Mouse (Mus musculus): ENCODE results near the gene Farp1.
"Not testable (repeated sequence)": the region's sequence is repeated elsewhere in the genome, so short reads cannot be mapped to it uniquely, and the experiment has no call there.

Farp1 gene

DNA sequence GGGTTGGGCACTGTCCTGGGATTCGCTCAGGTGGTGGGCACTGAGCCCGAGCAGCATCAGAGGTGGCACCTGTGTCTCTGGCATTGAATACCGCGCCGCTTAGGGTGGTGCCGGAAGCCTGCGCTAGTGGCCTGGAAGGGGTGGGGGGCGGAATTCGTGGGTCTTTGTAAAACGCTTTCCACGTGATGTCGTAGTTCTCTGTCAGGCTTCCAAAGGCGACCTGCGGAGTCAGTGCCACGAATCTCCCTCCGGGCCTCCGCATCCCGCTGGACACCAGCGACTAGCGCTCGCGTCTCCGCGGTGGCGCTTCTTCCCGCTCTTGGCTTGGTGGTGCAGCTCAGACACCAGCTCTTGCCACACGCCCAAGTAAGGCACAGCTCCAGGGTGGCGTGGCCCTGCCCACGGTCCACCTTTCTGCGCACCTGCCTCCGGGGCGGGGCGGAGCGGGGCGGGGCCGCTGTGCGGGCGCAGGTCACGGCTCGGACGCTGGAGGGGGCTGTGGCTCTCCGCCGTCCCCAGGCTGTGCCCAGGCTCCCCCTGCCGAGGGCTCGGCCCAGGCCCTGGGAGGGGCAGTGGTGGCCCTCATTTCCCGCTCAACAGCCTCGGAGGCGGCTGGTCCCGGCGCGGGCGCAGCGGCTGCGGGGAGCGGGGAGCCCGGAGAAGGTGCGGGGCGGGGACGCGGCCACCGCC is at the start of gene Farp1:
Gene Farp1 (plus strand): TSS at position 228 of the 690 bp plus-strand sequence.
- DNase-seq (ENCODE audit: low spot score): peak; percentile 88

DNA sequence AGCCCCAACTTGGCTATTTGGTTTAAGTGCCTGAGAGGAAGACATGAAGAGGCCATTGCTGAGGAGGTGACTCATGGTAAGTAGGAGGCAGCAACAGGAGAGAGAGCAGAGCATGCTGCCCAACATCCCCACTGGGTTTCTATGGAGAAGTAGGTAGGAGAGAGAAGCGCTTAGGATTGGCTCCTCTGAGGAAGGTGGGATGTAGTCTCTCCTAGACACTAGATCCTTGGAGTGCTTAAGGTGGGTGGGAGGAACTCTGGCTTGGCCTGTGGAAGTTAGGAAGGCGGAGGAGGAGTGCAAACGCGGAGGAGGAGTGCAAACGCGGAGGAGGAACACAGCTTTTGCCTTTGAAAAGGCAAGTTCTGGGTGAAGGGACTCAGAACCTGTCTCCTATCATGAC is 45.9 kb upstream of the Farp1 start:
- DNase-seq (ENCODE audit: low spot score): no peak

DNA sequence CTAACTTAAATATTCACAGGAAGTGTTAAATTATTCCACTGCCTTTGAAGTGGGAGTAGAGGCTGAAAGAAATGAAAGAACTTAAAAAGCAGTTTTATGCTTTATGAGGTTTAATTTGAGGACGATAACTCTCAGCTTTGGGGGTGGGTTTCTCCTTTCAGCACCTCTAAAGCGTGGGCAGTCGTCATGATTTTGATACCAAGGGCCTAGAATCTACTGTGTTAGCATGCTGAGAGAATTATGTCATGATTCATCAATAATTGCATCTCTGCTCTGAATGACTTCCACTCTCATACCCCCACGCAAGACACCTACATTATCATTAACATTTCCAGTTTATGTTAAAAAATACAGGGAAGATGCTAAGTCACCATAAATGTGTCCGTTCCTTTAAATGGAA is 37.3 kb upstream of the Farp1 start:
- no peak for DNase-seq (ENCODE audit: low spot score)

DNA sequence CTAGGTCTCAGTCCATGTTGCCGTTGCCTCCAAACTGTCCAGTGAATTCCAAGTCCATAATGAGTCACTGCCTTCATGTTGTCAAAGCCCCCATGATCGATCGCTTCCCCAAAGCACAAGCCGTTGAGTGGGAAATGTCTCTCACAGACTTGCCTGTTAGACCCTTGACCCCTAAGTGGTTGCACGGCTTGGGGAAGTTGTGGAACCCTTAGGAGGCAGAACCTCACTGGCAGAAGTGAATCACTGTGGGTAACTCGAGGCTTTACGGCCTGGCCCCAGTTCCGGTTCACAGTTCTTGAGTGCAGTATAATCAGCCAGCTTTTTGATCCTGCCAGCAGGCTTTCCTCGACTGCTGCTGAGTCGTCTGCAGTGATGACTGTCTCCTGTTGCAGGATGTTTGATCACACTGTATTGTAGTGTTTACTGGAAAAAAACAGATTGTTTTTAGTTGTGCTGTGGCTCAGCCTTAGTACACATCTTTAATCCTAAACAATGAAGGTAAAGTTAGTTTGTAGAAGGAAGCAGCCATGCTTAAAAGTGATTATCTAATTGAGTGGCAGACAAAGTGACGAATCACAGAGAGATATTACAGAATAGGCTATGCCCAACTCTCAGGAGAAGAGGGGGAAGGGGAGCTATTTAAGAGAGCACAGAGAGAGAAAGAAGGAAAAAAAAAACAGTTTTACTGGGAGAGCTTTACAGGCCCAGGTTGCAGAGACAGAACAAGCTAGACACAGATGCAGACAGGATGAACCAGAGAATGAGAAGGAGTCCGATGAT is 34.2 kb upstream of the Farp1 start:
- DNase-seq (ENCODE audit: low spot score): peak; percentile 54

DNA sequence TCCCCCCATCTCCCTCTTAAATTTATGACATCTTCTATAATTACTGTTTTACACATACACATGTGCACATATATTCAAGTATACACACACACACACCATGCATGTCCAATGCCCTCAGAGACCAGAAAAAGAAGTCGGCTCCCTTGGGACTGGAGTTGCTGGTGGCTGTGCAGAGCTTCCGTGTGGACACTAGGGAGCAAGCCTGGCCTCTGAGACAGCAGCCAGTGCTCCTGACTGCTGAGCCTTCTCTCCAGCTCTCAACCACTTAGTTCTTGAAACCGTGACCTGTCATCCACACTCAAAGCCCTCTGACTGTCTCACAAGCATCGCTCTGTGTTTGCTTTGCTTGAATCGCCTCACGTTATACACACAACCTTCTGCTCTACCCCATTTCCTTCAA is 29.4 kb upstream of the Farp1 start:
- no peak for DNase-seq (ENCODE audit: low spot score)

DNA sequence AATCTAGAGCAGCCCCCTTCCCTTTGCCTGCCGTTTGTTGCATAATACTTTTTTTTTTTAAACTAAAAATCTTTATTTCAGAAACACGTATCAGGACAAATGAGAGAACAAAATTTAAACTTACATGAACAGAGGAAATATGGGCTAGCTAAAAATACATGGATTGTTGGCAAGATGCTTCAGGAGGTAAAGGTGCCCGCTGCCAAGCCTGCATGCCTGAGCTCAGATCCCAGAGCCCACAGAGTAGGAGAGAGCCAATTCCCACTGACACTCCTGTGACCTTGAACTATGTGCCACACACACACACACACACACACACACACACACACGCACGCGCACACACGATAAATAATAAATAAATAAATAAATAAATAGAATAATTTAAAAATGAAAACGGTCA is 29.0 kb upstream of the Farp1 start:
- DNase-seq (ENCODE audit: low spot score): no peak

DNA sequence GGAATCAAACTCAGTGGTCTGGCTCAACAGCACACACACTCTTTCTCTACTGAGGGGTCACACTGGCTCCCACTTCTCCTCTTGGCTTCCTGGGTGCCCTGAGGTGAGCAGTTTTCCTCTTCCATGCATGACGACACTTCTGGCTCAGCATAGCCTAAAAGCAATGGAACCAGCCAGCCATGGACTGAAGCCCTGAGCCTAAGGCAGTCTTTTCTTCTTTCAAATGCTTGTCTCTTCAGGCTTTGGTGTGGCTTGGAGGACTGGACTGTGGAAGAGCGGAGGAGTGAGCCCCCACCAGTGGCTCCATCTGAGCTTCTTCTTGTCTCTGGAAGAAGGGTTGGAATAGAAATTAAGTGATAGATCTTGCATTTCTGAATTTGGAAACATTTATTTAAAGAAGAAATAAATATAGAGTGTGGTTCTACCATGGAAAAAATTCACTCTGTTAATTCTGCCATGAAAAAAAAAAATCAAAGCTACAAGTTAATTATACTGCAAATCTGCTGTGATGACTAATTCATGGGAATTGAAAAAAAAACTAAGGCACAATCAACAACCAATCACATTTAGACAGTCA is 19.8 kb upstream of the Farp1 start:
- no peak for DNase-seq (ENCODE audit: low spot score)

DNA sequence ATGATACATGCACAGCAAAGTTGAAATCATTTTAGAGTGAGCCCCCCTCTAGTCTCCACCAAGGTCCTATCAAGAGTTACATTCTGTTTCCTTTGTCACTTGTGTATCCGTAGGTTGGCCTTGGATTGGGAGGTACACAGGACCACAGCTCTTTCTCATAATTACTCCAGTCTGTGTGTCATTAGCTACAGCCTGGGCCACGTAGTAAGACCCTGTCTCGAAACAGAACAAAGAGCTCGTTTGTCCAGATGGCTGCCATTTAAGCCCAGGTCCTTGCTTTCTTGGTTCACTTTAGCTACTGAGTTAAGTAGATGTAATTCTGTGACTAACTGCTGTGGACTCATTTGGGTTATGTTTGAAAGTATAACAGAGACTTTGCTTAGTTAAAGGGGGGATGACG is 12.6 kb upstream of the Farp1 start:
- DNase-seq (ENCODE audit: low spot score): no peak

DNA sequence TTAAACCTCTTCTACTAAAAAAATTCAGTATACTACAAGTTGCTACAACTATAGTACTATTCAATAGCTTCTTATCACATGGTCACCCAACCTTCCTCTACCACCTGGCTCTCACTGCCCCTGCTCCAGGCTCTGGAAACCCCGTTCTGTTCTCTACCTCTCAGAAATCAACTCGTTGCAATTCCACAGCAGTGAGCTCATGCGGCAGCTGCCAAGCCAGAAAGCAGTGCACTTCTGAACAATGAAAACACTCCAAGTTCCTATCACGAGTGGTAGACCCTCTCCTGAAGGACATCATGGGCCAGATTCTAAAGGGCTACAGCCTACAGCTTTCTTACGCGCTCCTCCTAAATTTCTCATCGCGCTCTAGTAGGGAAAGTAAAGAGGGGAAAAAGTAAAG is 9.6 kb upstream of the Farp1 start:
- no peak for DNase-seq (ENCODE audit: low spot score)

DNA sequence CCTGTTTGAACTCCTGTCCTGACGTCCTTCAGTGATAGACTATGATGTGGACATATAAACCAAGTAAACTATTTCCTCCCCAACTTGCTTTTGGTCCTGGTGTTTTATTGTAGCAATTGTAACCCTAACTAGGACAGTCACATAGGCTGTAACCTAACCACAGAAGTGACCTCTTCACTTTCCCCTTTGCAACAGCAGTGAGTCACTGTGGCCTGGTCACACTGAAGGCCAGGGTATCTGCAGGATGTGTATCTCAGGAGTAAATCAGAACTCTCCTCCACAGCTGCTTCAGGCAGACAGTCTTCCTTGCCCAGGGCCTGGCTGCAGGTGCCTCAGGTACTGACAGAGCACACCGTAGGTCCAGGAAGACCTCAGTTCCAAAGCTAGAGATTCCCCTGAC is 3.6 kb upstream of the Farp1 start:
- no peak for DNase-seq (ENCODE audit: low spot score)

DNA sequence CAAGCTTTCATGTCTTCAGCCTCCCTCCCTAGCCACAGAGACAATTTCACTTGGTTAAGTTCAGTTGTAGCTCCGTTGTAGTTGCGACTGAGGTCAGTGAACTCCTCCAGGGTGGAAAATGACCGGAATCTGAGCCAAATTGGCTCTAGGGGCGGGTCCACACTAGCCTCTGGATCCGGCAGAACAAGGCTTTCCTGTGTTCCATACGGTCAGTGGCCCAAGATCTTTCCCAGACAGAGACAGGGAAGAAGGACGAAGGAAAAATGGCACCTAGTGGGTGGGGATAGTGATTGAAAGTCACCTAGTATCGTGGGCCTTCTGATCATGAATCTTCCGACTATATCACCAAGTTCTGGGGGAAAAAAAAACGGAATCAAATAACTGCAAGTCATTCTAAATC is 475 bp upstream of the Farp1 start:
- DNase-seq (ENCODE audit: low spot score): peak; percentile 52

DNA sequence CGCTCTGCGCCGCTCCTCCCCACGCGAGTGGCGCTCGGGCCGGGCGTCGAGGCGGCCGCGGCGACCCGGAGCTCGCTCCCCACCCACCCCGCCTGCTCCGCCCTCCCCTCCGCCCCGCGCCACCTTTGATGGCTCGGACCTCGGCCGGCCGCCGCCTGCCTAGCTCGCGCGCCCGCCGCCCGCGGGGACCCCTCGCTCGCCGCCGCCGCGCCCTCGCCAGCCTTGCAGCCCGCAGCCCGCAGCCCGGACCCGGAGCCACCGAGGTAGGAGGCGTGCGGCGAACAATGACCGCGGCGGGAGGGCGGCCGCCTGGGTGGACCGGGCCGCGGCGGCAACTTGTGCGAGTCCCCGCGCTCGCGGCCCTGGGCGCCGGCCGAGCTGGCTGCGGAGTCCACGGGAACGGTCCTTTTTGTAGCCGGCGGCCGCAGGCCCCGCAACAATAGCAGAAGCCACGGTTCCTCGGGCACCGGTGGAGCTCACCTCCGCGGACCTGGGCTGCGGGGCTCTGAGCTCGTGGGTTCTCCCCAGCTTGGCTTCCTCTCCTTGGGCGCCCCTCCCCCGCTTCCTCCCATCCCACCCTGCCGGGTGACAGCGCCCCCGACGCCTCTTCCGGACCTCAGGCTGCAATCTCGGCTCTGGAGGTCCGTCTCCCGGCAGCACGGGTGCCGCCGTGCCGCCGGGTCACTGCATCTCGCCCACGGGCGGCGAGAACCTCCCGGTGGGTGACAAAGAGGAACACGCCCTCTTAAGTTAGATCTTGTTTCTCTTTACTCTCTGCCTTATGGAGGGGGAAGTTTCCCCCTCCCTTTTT is 868 bp downstream of the Farp1 start:
- peak; percentile 79 for DNase-seq (ENCODE audit: low spot score)

DNA sequence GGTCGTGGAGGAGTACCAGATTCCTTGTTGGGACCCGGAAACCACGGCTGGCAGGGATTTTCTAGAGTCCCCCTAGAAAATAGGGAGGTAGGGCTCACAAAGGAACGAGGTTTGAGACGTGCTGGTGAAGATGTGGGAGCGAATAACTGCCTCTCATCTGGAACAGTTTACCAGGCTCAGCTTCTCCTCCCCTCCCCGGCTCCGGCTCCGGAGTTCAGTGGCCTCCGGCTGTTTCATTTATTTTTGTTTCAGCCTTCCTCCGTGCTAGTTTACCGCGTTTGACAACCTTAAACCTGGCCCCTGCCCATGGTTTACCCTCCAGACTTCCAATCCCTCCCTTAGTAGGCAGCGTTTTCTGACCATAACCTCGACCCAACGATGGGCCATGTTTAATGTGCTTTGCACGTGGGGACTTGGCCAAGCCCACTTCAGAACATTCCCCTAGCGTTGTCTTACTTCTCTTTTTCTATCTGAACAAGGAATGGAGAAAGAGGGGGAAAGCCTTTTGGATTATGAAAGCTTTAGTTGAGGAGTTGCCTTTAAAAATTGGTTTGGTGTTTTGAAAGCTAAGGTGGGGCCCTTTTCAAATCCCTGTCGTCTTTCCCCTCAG is 1.7 kb downstream of the Farp1 start:
- DNase-seq (ENCODE audit: low spot score): peak; percentile 80

DNA sequence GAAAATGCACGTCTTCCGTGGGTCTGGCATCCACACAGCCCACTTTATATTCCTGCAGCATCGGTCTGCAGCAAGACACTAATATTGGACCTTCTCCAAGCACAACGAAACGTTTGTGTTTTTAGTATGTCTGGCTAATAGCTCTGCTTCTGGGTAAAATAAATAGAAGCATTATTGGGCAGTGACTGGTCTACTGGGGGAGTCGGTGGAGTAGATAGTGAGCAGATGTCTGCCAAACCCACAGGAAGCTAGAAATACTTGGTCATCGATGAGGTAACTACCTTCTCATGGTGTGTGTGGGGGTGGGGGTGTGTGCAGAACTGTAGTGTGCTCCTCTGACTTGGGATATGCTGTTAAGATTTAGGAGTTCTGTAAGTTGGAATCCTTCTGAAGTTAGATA is 2.3 kb downstream of the Farp1 start:
- DNase-seq (ENCODE audit: low spot score): no peak

DNA sequence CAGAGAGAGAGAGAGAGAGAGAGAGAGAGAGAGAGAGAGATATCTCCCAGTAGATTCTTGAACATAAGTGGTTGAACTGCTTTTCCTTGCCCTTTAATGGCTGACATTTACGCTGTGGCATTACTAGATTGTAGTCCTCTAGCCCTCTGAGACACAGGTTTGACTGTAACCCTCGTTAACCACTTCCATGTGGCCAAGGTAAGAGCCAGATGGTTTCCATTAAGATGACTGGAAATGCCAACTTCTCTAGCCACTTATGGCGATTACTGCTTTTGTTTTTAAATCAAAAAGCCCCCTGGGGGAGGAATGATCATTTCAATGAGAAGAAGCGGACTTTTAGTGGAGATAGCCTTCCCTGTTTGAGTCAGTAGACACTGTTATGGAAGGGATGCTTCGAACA is 3.7 kb downstream of the Farp1 start:
- DNase-seq (ENCODE audit: low spot score): peak; percentile 82

DNA sequence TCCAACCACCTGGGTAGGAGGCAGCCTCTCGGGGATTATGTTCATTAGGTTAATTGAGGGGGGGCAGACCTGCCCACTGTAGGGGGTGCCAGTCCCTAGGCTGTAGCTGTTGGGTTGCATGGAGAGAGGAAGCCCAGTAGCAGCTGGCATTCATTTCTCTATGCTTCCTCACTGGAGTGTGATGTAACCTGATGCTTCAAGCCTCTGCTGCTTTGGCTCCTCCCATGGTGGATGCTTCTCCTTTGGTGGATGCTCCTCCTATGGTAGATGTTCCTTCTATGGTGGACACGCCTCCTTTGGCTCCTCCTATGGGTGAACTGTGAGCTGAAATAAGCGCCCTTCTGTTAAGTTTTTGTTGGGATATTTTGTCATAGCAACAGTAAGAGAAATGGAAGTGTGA is 9.1 kb downstream of the Farp1 start:
- no peak for DNase-seq (ENCODE audit: low spot score)

DNA sequence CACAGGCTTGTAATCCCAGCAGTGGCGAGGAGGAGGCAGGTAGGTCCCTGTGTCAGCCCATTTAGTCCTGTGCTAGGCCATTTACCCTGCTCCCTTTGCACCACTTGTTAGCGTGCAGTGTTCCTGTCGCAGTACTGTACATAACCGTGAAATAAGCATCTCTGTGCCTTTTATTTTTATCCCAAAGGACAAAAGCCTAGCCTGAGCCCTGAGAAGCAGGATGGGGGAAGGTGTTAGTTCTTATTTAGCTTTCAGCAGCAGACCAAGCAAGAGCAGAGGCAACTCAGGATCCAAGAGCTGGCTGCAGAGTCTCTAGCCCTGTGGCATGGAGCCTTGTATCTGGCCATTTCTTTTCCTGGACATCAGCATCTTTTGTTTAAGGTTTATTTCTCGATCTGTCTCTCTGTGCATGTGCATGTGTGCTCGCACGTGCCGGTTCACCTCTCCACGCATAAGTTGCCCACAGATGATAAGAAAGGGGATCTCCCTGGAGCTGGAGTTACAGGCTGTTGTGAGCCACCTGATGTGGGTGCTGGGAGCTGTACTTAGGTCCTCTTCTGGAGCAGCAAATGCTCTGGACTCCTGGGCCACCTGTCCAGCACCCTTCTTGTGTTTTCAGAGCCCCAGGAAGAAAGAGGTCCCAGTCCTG is 11.4 kb downstream of the Farp1 start:
- no peak for DNase-seq (ENCODE audit: low spot score)

DNA sequence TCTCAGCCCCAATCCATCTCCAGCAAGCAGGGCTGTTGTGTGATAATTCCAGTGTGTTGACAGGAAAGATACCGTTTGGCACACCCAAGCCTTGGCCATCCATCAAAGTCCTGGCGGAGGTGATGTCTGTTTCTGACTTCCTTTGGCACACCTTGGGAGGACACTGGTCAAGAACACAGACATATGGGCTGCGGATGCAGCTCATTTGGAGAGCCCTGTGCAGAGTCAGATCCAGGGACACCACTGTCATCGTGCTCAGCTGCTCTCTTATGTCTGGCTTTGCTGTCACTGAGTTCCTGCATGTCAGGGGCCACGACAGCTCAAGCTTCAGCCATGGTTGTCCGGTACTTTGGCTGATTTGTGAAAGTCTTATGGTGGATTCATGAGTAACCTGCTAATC is 12.8 kb downstream of the Farp1 start:
- no peak for DNase-seq (ENCODE audit: low spot score)

DNA sequence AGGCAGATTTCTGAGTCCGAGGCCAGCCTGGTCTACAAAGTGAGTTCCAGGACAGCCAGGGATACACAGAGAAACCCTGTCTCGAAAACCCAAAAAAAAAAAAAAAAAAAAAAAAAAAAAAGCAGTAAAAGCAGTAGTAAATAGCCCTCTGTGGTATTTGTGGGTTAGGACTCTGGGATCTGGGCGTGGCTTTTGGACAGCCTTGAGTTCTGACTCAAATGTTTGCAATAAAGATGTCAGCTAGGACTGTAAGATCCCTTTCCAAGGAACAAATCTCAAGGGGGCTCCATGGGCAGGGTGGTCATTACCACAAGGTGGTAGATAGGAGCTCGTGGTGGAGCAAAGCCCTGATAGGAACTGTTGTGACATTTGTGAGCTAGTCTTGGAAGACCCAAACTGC is 16.0 kb downstream of the Farp1 start:
- not testable (repeated sequence) for DNase-seq (ENCODE audit: low spot score)

DNA sequence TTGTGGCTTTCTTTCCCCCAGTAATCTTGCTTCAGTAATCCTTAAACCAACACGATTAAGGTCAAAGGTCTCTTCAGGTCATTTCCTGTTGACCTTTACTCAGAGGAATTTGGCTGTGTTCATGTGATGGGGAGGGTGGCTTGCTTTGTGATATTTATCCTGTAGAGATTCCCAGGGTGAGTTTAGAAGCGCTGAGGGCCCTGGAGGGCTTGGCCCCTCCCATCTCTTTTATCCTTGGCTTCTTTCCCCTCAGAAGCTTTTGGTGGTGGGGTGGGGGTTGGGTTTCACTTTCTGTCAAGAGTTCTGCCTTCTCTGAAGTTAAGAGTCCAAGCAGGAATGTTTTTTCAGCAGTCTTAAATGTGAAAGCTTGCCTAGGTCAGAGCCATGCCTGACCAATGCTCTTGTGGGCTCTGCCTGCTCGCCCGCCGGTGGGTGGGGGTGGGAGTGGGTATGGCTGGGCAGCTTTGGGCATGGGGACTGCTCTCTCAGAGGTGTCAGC is 18.1 kb downstream of the Farp1 start:
- DNase-seq (ENCODE audit: low spot score): peak; percentile 95

DNA sequence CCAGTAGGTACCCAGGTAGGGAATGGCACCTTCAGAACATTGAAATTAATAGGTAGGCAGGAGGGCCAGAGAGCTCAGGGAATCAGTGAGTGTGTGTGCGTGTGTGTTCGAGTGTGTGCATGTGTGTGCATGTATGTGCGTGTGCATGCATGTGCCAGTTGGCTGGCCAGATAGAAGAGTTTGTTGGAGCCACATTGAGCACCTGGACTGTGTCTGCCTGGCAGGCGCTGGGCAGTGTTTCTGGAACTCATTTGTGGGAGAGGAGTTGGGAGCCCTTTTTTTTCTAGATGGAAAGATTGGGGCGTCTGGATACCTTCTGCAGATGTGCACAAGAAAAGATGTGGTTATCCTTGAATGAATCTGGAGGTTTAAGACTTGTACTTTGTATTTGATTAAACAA is 19.1 kb downstream of the Farp1 start:
- DNase-seq (ENCODE audit: low spot score): no peak
